Mouse (Mus musculus) G1E (cell line): ENCODE measurements around the gene Inha. TPM values are rescaled to one million over a fixed set of nuclear protein-coding genes. Genes with fewer than 3 reads are reported as not detected.

Experiments
- ATAC-seq: 2 replicates; pipeline ENCODE4 v1.8.0; 2016; ENCODE audit warnings: mild to moderate bottlenecking; ENCODE audit not compliant: insufficient number of reproducible peaks, poor library complexity, low FRiP score, severe bottlenecking; ENCODE audit errors: extremely low read depth
- DNase-seq: peaks from one replicate; pipeline ENCODE4 v3.0.0; 2012; ENCODE audit warnings: low spot score
- H3K27me3 ChIP-seq: 2 replicates; pipeline ENCODE4 v1.6.1; 2012; ENCODE audit warnings: mild to moderate bottlenecking, low read length, inconsistent platforms; ENCODE audit not compliant: insufficient read depth
- H3K36me3 ChIP-seq: replicated peaks from 2 replicates; pipeline ENCODE3; 2012; ENCODE audit warnings: mild to moderate bottlenecking, inconsistent platforms
- H3K4me1 ChIP-seq: 2 replicates; pipeline ENCODE4 v1.6.1; 2012; ENCODE audit warnings: low read depth, low read length, inconsistent platforms, mixed read lengths; ENCODE audit not compliant: insufficient read depth
- H3K4me3 ChIP-seq: 2 replicates; pipeline ENCODE4 v1.5.1; 2012; ENCODE audit warnings: low read depth, mild to moderate bottlenecking, inconsistent platforms, low read length, moderate library complexity, mixed read lengths
- H3K9me3 ChIP-seq: replicated peaks from 2 replicates; pipeline ENCODE4 v1.6.1; 2012; ENCODE audit warnings: inconsistent platforms
- CTCF ChIP-seq: IDR thresholded peaks from 2 replicates; pipeline ENCODE4 v1.5.1; 2012; ENCODE audit warnings: low read depth, low read length, inconsistent platforms, mixed read lengths
- GATA1 ChIP-seq: IDR thresholded peaks from 2 replicates; pipeline ENCODE4 v1.6.1; 2012; ENCODE audit warnings: borderline replicate concordance, low read length, inconsistent platforms, mixed read lengths
- GATA2 ChIP-seq: IDR thresholded peaks from 2 replicates; pipeline ENCODE4 v1.6.1; 2012; ENCODE audit warnings: low read depth, low read length, inconsistent platforms, borderline replicate concordance
- POLR2AphosphoS5 ChIP-seq: IDR thresholded peaks from 2 replicates; pipeline ENCODE4 v1.6.1; 2012; ENCODE audit warnings: low read depth, low read length, inconsistent platforms; ENCODE audit not compliant: insufficient replicate concordance
- TAL1 ChIP-seq: conservative IDR thresholded peaks from 2 replicates; pipeline ENCODE4 v1.6.1; 2012; ENCODE audit warnings: low read depth, low read length, inconsistent platforms, mixed read lengths
- polyA plus RNA-seq: library from polyadenylated mRNA; stranded (reverse); fragments of >175 nt; gene quantifications from 2 replicates; pipeline ENCODE4 v1.2.3, GENCODE M21; 2012
- total RNA-seq, 2 experiments: library from RNA; stranded (forward) in 1 of 2; stranded (reverse) in 1 of 2; fragments of 200-1000 nt in 1 of 2; fragments of >200 nt in 1 of 2; fragmentation: Nextera tagmentation in 1 of 2; gene quantifications; 2 replicates each; pipeline ENCODE4 v1.2.3; 2014 to 2017

Inha gene
- total and polyA plus RNA-seq, 3 experiments: not detected

- TF ChIP-seq GATA2 (no peak), TAL1 (no peak), POLR2AphosphoS5 (0 out of 2 replicates have a peak, but pooled peaks have one; percentile 12)
- no peak overlapping the region for H3K4me3 ChIP-seq
- no peaks in the 10 kb centered on the region for H3K9me3 ChIP-seq
- no peaks in the 10 kb centered on the region for H3K27me3 ChIP-seq
- no peaks in the 10 kb centered on the region for H3K4me1 ChIP-seq
- peaks cover 96% of the 10 kb centered on the region for H3K36me3 ChIP-seq
- ATAC-seq (no peak), DNase-seq (no peak)
Observed at GRCm38 (mm10) chr1:75532280-75533172, 25.6 kb downstream of the Inha start.

- Histone ChIP-seq H3K9me3 (no peaks in the 10 kb centered on the region), H3K27me3 (no peaks in the 10 kb centered on the region), H3K36me3 (peaks cover 88% of the 10 kb centered on the region), H3K4me1 (no peaks in the 10 kb centered on the region), H3K4me3 (no peak overlapping the region)
- TF ChIP-seq CTCF: no peak
- TF ChIP-seq POLR2AphosphoS5: no peak
- TF ChIP-seq GATA1: no peak
- TF ChIP-seq TAL1: no peak
- TF ChIP-seq GATA2: no peak
- ATAC-seq (no peak), DNase-seq (no peak)
Observed at GRCm38 (mm10) chr1:75533325-75534252, 26.7 kb downstream of the Inha start.

- H3K4me1 ChIP-seq: no peaks in the 10 kb centered on the region
- TF ChIP-seq CTCF: no peak
- no peak for TF ChIP-seq TAL1
- no peak for TF ChIP-seq GATA2
- no peak for TF ChIP-seq POLR2AphosphoS5
- no peak for TF ChIP-seq GATA1
- no peaks in the 10 kb centered on the region for H3K27me3 ChIP-seq
- ATAC-seq (no peak), DNase-seq (no peak)
- no peaks in the 10 kb centered on the region for H3K9me3 ChIP-seq
- H3K36me3 ChIP-seq: peaks cover 49% of the 10 kb centered on the region
- no peak overlapping the region for H3K4me3 ChIP-seq
Observed at GRCm38 (mm10) chr1:75537587-75537986, 30.7 kb downstream of the Inha start.

- no peak overlapping the region for H3K4me3 ChIP-seq
- TF ChIP-seq CTCF: no peak
- no peak for TF ChIP-seq GATA2
- no peak for TF ChIP-seq TAL1
- TF ChIP-seq GATA1: no peak
- no peak for TF ChIP-seq POLR2AphosphoS5
- H3K9me3 ChIP-seq: no peaks in the 10 kb centered on the region
- no peak for DNase-seq
- no peaks in the 10 kb centered on the region for H3K27me3 ChIP-seq
- H3K4me1 ChIP-seq: no peaks in the 10 kb centered on the region
- ATAC-seq: no peak
- H3K36me3 ChIP-seq: peaks cover 38% of the 10 kb centered on the region
Observed at GRCm38 (mm10) chr1:75538597-75539190, 31.8 kb downstream of the Inha start.

DNA sequence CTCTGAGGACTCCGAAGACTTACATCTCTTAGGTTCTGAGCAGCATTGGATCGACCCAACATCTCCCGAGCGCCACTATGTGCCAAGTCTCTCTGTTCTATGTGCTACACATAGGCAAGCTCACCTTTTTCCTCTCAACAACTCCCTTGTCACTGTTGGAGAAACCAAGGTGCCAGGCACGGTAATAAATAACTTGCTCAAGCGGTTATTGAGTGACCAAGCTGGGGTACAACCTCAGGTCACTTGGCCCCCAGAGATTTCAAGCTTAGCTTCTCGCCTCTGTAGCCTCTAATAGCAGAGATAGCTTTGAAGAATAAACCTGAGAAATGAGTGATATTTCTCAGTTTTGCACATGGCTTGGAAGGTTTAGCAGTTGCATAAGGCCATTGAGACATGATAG is 34.6 kb downstream of the Inha start:
- TF ChIP-seq POLR2AphosphoS5: no peak
- no peak for TF ChIP-seq CTCF
- no peak for TF ChIP-seq GATA1
- no peak for TF ChIP-seq TAL1
- no peak for TF ChIP-seq GATA2
- no peak for DNase-seq
- H3K9me3 ChIP-seq: no peaks in the 10 kb centered on the region
- H3K27me3 ChIP-seq: peaks cover 3% of the 10 kb centered on the region; the same call in 1 of the 2 replicates
- H3K36me3 ChIP-seq: peaks cover 11% of the 10 kb centered on the region
- no peak for ATAC-seq
- H3K4me3 ChIP-seq: no peak overlapping the region
- no peaks in the 10 kb centered on the region for H3K4me1 ChIP-seq

- no peaks in the 10 kb centered on the region; the same call in 1 of the 2 replicates for H3K4me1 ChIP-seq
- no peak overlapping the region for H3K4me3 ChIP-seq
- ATAC-seq (no peak), DNase-seq (no peak)
- H3K27me3 ChIP-seq: peaks cover 6% of the 10 kb centered on the region; the same call in 1 of the 2 replicates
- H3K9me3 ChIP-seq: no peaks in the 10 kb centered on the region
- no peak for TF ChIP-seq TAL1
- no peak for TF ChIP-seq GATA2
- no peak for TF ChIP-seq CTCF
- no peak for TF ChIP-seq POLR2AphosphoS5
- no peak for TF ChIP-seq GATA1
- no peaks in the 10 kb centered on the region for H3K36me3 ChIP-seq
Observed at GRCm38 (mm10) chr1:75544351-75544750, 37.5 kb downstream of the Inha start.
